Comparison of ENCODE assay signal across 8 mouse cellular contexts in the genomic region with DNA sequence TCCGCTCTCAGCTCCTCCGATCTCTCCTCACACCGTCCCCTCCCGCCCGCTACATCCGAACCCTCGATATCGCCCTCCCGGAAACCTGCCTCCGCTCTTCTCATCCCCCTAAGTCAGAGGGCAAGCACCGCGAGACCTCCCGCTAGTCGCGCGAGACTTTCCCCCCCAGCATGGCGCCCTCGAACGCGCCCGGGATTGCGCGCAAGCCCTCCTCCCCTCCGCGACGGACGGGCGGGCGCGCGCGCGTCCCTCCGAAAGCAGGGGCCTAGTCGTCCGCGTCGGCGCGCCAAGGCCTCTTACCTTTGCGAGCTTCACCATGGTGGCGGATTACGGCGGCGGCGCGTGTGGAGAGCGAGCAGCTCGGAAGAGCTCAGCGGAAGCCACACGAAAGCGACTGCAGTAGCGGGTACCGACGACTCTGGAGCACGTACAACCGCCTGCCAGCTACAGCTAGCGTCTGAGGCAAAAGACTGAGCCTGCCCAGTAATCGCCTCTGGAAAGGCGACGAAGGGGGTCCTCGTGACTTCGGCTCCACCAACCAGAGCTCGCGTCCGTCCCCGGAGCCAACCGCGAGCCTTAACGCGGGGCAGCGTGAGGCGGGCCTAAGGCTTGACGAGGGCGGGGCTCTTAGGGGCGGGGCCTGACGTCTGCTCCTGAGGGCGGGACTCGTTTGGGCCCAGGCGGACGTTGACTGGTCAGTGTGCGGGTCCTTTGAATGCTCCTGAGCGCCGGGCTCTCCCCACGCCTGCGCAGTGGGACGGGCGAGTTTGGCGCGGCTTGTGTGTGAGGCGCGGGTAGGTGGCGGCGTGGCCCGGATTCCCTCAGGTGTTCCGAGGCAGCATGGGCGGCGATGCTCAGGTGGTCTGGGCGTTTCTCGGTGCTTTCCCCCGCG. TPM values are rescaled to one million over a fixed set of nuclear protein-coding genes. Genes with fewer than 3 reads are reported as not detected.
DNase-seq lines count a peak whose midpoint lies in the region; ATAC-seq and TF ChIP-seq lines count a peak whose summit lies in the region.

A gene (minus strand): TSS at position 495 of the 892 bp plus-strand sequence.

- peak; percentile 91; the same call in 1 of the 2 replicates for TF ChIP-seq POLR2A in brain, embryonic 14.5 days (IDR thresholded peaks at IDR 0.05; ENCODE audit: borderline replicate concordance, extremely low read depth, insufficient read depth, insufficient read length, poor library complexity, severe bottlenecking)
- peak; percentile 99 for TF ChIP-seq POLR2A in liver, adult 2 months (IDR thresholded peaks at IDR 0.05; ENCODE audit: extremely low read depth, insufficient read depth, low read length)
- TF ChIP-seq POLR2A in myocyte (IDR thresholded peaks at IDR 0.05; ENCODE audit: insufficient read length, low read depth): peak; percentile 84

- H3K79me2 ChIP-seq in C2C12 (ENCODE audit: control insufficient read depth, insufficient read depth) (peaks cover 74% of the 10 kb centered on the region), myocyte (ENCODE audit: control insufficient read depth, insufficient read depth) (peaks cover 38% of the 10 kb centered on the region)
- peaks cover 4% of the 10 kb centered on the region; the same call in 1 of the 2 replicates for H3K79me2 ChIP-seq in liver, adult 2 months (ENCODE audit: control insufficient read depth, insufficient read depth, low read length)

- H3K4me3 ChIP-seq in C2C12 (ENCODE audit: insufficient read depth, poor library complexity, severe bottlenecking) (peak within 1 kb of the TSS; percentile 95), myocyte (peak within 1 kb of the TSS; percentile 95)
- H3K4me3 ChIP-seq in erythroblast, embryonic 14.5 days (replicated peaks): peak within 1 kb of the TSS; percentile 91
- peak within 1 kb of the TSS; percentile 96 for H3K4me3 ChIP-seq in heart, embryonic 11.5 days (ENCODE audit: low read depth, low read length)
- peak within 1 kb of the TSS; percentile 78 for H3K4me3 ChIP-seq in kidney, embryonic 16.5 days (ENCODE audit: low read length)
- peak within 1 kb of the TSS; percentile 78 for H3K4me3 ChIP-seq in liver, adult 2 months (ENCODE audit: insufficient read depth, low read depth, low read length)

- peak; percentile 100 for DNase-seq in brain, embryonic 14.5 days (ENCODE audit: low read depth)
- DNase-seq in liver, adult 2 months (ENCODE audit: extremely low read depth, low read depth, low spot score): peak; percentile 92
- peak; percentile 99 for DNase-seq in splenic B cell, adult 2 months (ENCODE audit: low read depth, low spot score)

- H3K4me1 ChIP-seq in erythroblast, embryonic 14.5 days (ENCODE audit: control insufficient read depth): peaks cover 57% of the 10 kb centered on the region
- H3K4me1 ChIP-seq in heart, embryonic 11.5 days (ENCODE audit: control insufficient read depth, insufficient read depth, low read length): peaks cover 10% of the 10 kb centered on the region; the same call in 1 of the 2 replicates
- peaks cover 28% of the 10 kb centered on the region for H3K4me1 ChIP-seq in kidney, embryonic 16.5 days (ENCODE audit: insufficient read depth, low read length)
- peaks cover 10% of the 10 kb centered on the region for H3K4me1 ChIP-seq in liver, adult 2 months (ENCODE audit: control insufficient read depth, insufficient read depth, low read length)

- ATAC-seq in heart, embryonic 11.5 days (replicated peaks; ENCODE audit: insufficient number of reproducible peaks, low FRiP score, low TSS enrichment): peak; percentile 98
- ATAC-seq in kidney, embryonic 16.5 days (ENCODE audit: low FRiP score, low TSS enrichment): peak; percentile 99

- WGBS in heart, embryonic 11.5 days (ENCODE audit: insufficient replicate concordance): under 1% methylated on average over 102 of the region's 102 CpGs
- WGBS in kidney, embryonic 16.5 days: under 1% methylated on average over 91 of the region's 102 CpGs
- 1% methylated on average over 102 of the region's 102 CpGs for WGBS in liver, adult 2 months

- H3K79me3 ChIP-seq in C2C12 (ENCODE audit: low read depth): peaks cover 66% of the 10 kb centered on the region

- no peak for TF ChIP-seq CTCF in C2C12 (IDR thresholded peaks at IDR 0.05; ENCODE audit: control insufficient read depth, insufficient read depth, insufficient read length)
- TF ChIP-seq CTCF in brain, embryonic 14.5 days (IDR thresholded peaks at IDR 0.05; ENCODE audit: borderline replicate concordance, extremely low read depth, insufficient read depth, insufficient read length): no peak
- TF ChIP-seq CTCF in liver, adult 2 months (IDR thresholded peaks at IDR 0.05; ENCODE audit: low read depth, low read length): no peak

- H3K9ac ChIP-seq in heart, embryonic 11.5 days (ENCODE audit: low read depth, low read length): peak within 1 kb of the TSS; percentile 95
- peak within 1 kb of the TSS; percentile 94 for H3K9ac ChIP-seq in kidney, embryonic 16.5 days (replicated peaks; ENCODE audit: low read length)
- H3K9ac ChIP-seq in liver, adult 2 months (ENCODE audit: low read depth, low read length): peak within 1 kb of the TSS; percentile 92

- H3K9me3 ChIP-seq in erythroblast, embryonic 14.5 days (ENCODE audit: control insufficient read depth, low read length): no peaks in the 10 kb centered on the region
- H3K9me3 ChIP-seq in heart, embryonic 11.5 days (replicated peaks; ENCODE audit: control insufficient read depth, low read length): no peaks in the 10 kb centered on the region
- H3K9me3 ChIP-seq in kidney, embryonic 16.5 days (ENCODE audit: low read length): no peaks in the 10 kb centered on the region

- peaks cover 41% of the 10 kb centered on the region for H3K36me3 ChIP-seq in C2C12 (ENCODE audit: control insufficient read depth, insufficient read depth)
- H3K36me3 ChIP-seq in erythroblast, embryonic 14.5 days (ENCODE audit: control insufficient read depth): peaks cover 42% of the 10 kb centered on the region
- H3K36me3 ChIP-seq in heart, embryonic 11.5 days (ENCODE audit: control insufficient read depth, insufficient read depth, low read length): peaks cover 18% of the 10 kb centered on the region
- H3K36me3 ChIP-seq in kidney, embryonic 16.5 days (ENCODE audit: insufficient read depth, low read length): peaks cover 31% of the 10 kb centered on the region
- H3K36me3 ChIP-seq in liver, adult 2 months (ENCODE audit: control insufficient read depth, insufficient read depth, low read length): peaks cover 32% of the 10 kb centered on the region
- H3K36me3 ChIP-seq in myocyte (ENCODE audit: control insufficient read depth, insufficient read depth): peaks cover 34% of the 10 kb centered on the region
- peaks cover 12% of the 10 kb centered on the region for H3K36me3 ChIP-seq in splenic B cell, adult 2 months (ENCODE audit: control insufficient read depth, insufficient read depth, low read length, poor library complexity, severe bottlenecking)

- H3K27ac ChIP-seq in heart, embryonic 11.5 days (ENCODE audit: low read depth, low read length): peak within 1 kb of the TSS; percentile 100
- H3K27ac ChIP-seq in kidney, embryonic 16.5 days (ENCODE audit: low read length): peak within 1 kb of the TSS; percentile 99
- peak within 1 kb of the TSS; percentile 81 for H3K27ac ChIP-seq in liver, adult 2 months (replicated peaks; ENCODE audit: insufficient read depth, low read depth, low read length)

- peak within 1 kb of the TSS; percentile 88 for H3K4me2 ChIP-seq in heart, embryonic 11.5 days
- H3K4me2 ChIP-seq in kidney, embryonic 16.5 days (replicated peaks; ENCODE audit: low read depth, low read length): peak within 1 kb of the TSS; percentile 96
- peak within 1 kb of the TSS; percentile 92 for H3K4me2 ChIP-seq in myocyte (ENCODE audit: low read depth)

- H3K27me3 ChIP-seq in C2C12 (ENCODE audit: control insufficient read depth, insufficient read depth, insufficient read length) (no peaks in the 10 kb centered on the region), myocyte (ENCODE audit: control insufficient read depth, insufficient read depth, insufficient read length) (no peaks in the 10 kb centered on the region)
- no peaks in the 10 kb centered on the region for H3K27me3 ChIP-seq in erythroblast, embryonic 14.5 days (ENCODE audit: control insufficient read depth)
- no peaks in the 10 kb centered on the region for H3K27me3 ChIP-seq in heart, embryonic 11.5 days (ENCODE audit: control insufficient read depth, insufficient read depth, low read length)
- H3K27me3 ChIP-seq in kidney, embryonic 16.5 days (ENCODE audit: insufficient read depth, low read length): no peaks in the 10 kb centered on the region
- no peaks in the 10 kb centered on the region for H3K27me3 ChIP-seq in liver, adult 2 months (ENCODE audit: control insufficient read depth, insufficient read depth, low read length)
- H3K27me3 ChIP-seq in splenic B cell, adult 2 months (ENCODE audit: control insufficient read depth, insufficient read depth, low read length, poor library complexity, severe bottlenecking): no peaks in the 10 kb centered on the region

- H3ac ChIP-seq in C2C12 (ENCODE audit: control insufficient read depth, insufficient read length, low read depth) (peak within 1 kb of the TSS; percentile 96), myocyte (ENCODE audit: control insufficient read depth, insufficient read length) (peak within 1 kb of the TSS; percentile 56)

TF ChIP-seq in C2C12, 6 proteins besides CTCF, POLR2A, EP300 and RAD21 (continues in another document):
- TF ChIP-seq MAX (IDR thresholded peaks at IDR 0.05) (peak; percentile 31), CEBPB (IDR thresholded peaks at IDR 0.05; ENCODE audit: low read depth) (no peak), USF1 (IDR thresholded peaks at IDR 0.05; ENCODE audit: low read depth) (peak; percentile 92), MYOD1 (IDR thresholded peaks at IDR 0.05; ENCODE audit: control insufficient read depth, insufficient read length, low read depth) (no peak), MYOG (IDR thresholded peaks at IDR 0.05; ENCODE audit: control insufficient read depth, extremely low read depth, insufficient read length) (no peak)

TF ChIP-seq in myocyte, 11 proteins besides CTCF, POLR2A, EP300 and RAD21 (continues in another document):
- TF ChIP-seq POLR2AphosphoS2 (IDR thresholded peaks at IDR 0.05; ENCODE audit: insufficient read length, low read depth) (peak; percentile 95), CEBPB (IDR thresholded peaks at IDR 0.05; ENCODE audit: insufficient read depth, poor library complexity, severe bottlenecking) (peak; percentile 17; the same call in 1 of the 2 replicates), MYOD1 (IDR thresholded peaks at IDR 0.05; ENCODE audit: control insufficient read depth in 1 of 3, insufficient read length in 2 of 3, low read depth in 2 of 3) (no peak), TCF12 (IDR thresholded peaks at IDR 0.05; ENCODE audit: insufficient read depth, poor library complexity, severe bottlenecking) (no peak), E2F4 (IDR thresholded peaks at IDR 0.05; ENCODE audit: insufficient read depth) (peak; percentile 56)

RNA-seq across cellular contexts. Expression of the gene that starts here (rescaled TPM):
- 286 TPM for polyA plus RNA-seq in C2C12 (2012; fragmentation: generic; extraction: Trizol)
- polyA plus RNA-seq in brain, embryonic 14.5 days (2012; rRNA removed): 42.5 and 135 TPM in 2 replicates
- polyA plus RNA-seq in erythroblast, embryonic 14.5 days (2012): 62.6 and 76.8 TPM in 2 replicates
- polyA plus RNA-seq in heart, embryonic 11.5 days (2014; fragmentation: Nextera tagmentation; extraction: Ambion mirVana): 287 and 296 TPM in 2 replicates
- 432 and 504 TPM in 2 replicates for polyA plus RNA-seq in kidney, embryonic 16.5 days (2015; fragmentation: Nextera tagmentation; extraction: Ambion mirVana)
- total RNA-seq in liver, adult 2 months (2014; rRNA removed): 19.7 and 24.3 TPM in 2 replicates
- 4.1 and 4.6 TPM in 2 replicates for polyA plus RNA-seq in liver, adult 2 months (2012; rRNA removed)
- 131 TPM for polyA plus RNA-seq in myocyte (2012; fragmentation: generic; extraction: Trizol)

Comparison
In these comparisons a context has a peak if more than half of its experiments do, and no peak if none do; other contexts are left out.
1. Peak in every context shown above with its lines: DNase-seq, ATAC-seq, H3K4me3 ChIP-seq and H3K27ac ChIP-seq.